Mouse (Mus musculus) ES-Bruce4 (cell line): Measurements from ENCODE around the gene Wdr18. TPM values are rescaled to one million over a fixed set of nuclear protein-coding genes. Genes with fewer than 3 reads are reported as not detected.

ENCODE experiments used
- H3K27ac ChIP-seq: 2 replicates; pipeline ENCODE4 v1.5.1; 2012; ENCODE audit warnings: low read length, inconsistent platforms; ENCODE audit not compliant: insufficient read depth
- H3K27me3 ChIP-seq: 2 replicates; pipeline ENCODE4 v1.6.1; 2012; ENCODE audit warnings: mild to moderate bottlenecking, low read length, inconsistent platforms; ENCODE audit not compliant: control insufficient read depth, poor library complexity, insufficient read depth, severe bottlenecking
- H3K36me3 ChIP-seq: 2 replicates; pipeline ENCODE4 v1.6.1; 2012; ENCODE audit warnings: inconsistent platforms, mild to moderate bottlenecking, low read length, moderate library complexity; ENCODE audit not compliant: control insufficient read depth, poor library complexity, insufficient read depth, severe bottlenecking
- H3K4me1 ChIP-seq: one replicate; pipeline ENCODE4 v1.8.1; 2011; ENCODE audit warnings: low read length; ENCODE audit not compliant: control insufficient read depth, insufficient read depth
- H3K4me3 ChIP-seq: 2 replicates; pipeline ENCODE4 v1.5.1; 2011; ENCODE audit warnings: low read depth, mild to moderate bottlenecking, low read length
- H3K9ac ChIP-seq: 2 replicates; pipeline ENCODE4 v1.6.1; 2012; ENCODE audit warnings: low read depth, mild to moderate bottlenecking, inconsistent platforms; ENCODE audit not compliant: poor library complexity, severe bottlenecking
- H3K9me3 ChIP-seq: replicated peaks from 2 replicates; pipeline ENCODE4 v1.6.1; 2012; ENCODE audit warnings: mild to moderate bottlenecking, low read length, inconsistent platforms; ENCODE audit not compliant: control insufficient read depth, poor library complexity, insufficient read depth, severe bottlenecking
- CTCF ChIP-seq: IDR thresholded peaks from one replicate; pipeline ENCODE4 v1.8.1; 2011; ENCODE audit warnings: low read depth, low read length
- EP300 ChIP-seq: IDR thresholded peaks from 2 replicates; pipeline ENCODE4 v1.6.1; 2011; ENCODE audit warnings: low read depth, low read length; ENCODE audit not compliant: insufficient read depth
- POLR2A ChIP-seq: IDR thresholded peaks from one replicate; pipeline ENCODE4 v1.8.1; 2011; ENCODE audit warnings: low read length; ENCODE audit not compliant: insufficient read depth
- polyA plus RNA-seq: library from polyadenylated mRNA; stranded (reverse); fragments of >200 nt; gene quantifications from 2 replicates; pipeline ENCODE4 v1.2.4, GENCODE M21; 2011; ENCODE audit warnings: low read depth; ENCODE audit not compliant: missing spikeins, insufficient read depth, insufficient read length

Gene Wdr18
- polyA plus RNA-seq, 1 experiment = 55.3 TPM

DNA sequence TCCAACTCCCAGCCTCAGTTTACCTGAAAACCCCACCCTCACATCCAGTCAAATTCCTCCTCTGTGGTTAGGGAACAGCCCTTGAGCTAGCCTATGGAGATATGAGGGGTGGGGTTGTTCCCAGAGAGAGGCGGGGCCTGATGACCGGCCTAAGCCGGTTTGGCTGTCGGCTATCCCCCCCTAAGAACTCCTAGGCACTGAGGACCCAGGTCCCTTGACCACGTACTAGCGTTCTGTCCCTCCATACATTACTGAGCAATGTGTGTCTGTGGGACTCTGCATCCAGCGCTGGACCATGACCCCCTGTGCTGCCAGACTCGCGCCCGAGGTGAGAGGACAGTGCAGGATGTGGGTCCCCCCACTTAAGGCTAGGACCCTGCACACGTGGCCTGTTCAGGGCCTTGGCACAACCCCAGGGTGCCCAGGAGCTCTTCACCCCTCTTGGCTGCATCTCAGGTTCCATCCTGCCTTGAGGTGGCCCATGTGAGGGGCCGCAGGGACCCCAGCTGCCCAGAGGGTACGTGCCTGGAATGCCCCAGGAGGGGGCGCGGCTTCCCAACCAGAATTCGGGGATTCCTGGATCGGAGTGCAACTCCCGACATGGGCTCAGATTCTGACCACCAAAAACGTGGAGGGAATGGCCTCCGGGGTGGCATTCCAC is 59.6 kb downstream of the Wdr18 start:
- Histone ChIP-seq H3K4me1 (peaks cover 4% of the 10 kb centered on the region), H3K36me3 (no peaks in the 10 kb centered on the region), H3K9ac (no peak overlapping the region), H3K4me3 (peak overlapping the region; percentile 54), H3K9me3 (no peaks in the 10 kb centered on the region), H3K27ac (no peak overlapping the region), H3K27me3 (no peaks in the 10 kb centered on the region)
- no peak for TF ChIP-seq POLR2A
- TF ChIP-seq EP300 = no peak
- TF ChIP-seq CTCF = no peak

Other genes with a start within 250 kb of the Wdr18 start
- gene Hcn2, start 243.5 kb upstream of the Wdr18 start, polyA plus RNA-seq = 7.3 and 8.4 TPM in 2 replicates
- gene Polrmt, start 213.6 kb upstream of the Wdr18 start, polyA plus RNA-seq = 21.9 and 23.0 TPM in 2 replicates
- gene Fgf22, start 205.1 kb upstream of the Wdr18 start, polyA plus RNA-seq = 1.0 and 1.2 TPM in 2 replicates
- 49.6 and 61.5 TPM in 2 replicates for gene Rnf126, start 193.2 kb upstream of the Wdr18 start, polyA plus RNA-seq
- gene Fstl3, start 182.9 kb upstream of the Wdr18 start, polyA plus RNA-seq = 7.7 TPM in 2 replicates
- gene Prss57, start 169.2 kb upstream of the Wdr18 start, polyA plus RNA-seq = not detected in 2 replicates
- gene Palm, start 166.6 kb upstream of the Wdr18 start, polyA plus RNA-seq = 53.3 and 53.7 TPM in 2 replicates
- gene Misp, start 139.2 kb upstream of the Wdr18 start, polyA plus RNA-seq = 4.0 and 6.4 TPM in 2 replicates
- gene Ptbp1, start 105.7 kb upstream of the Wdr18 start, polyA plus RNA-seq = 628 and 695 TPM in 2 replicates
- 8.7 and 13.1 TPM in 2 replicates for gene Prtn3, start 85.7 kb upstream of the Wdr18 start, polyA plus RNA-seq
- 6.4 and 8.3 TPM in 2 replicates for gene Plppr3, start 85.5 kb upstream of the Wdr18 start, polyA plus RNA-seq
- not detected in 2 replicates for gene Elane, start 73.9 kb upstream of the Wdr18 start, polyA plus RNA-seq
- not detected in 2 replicates for gene Cfd, start 69.3 kb upstream of the Wdr18 start, polyA plus RNA-seq
- gene Med16, start 51.2 kb upstream of the Wdr18 start, polyA plus RNA-seq = 17.4 and 17.5 TPM in 2 replicates
- gene Gm26602, start 49.3 kb upstream of the Wdr18 start, polyA plus RNA-seq = not detected in 2 replicates
- gene Kiss1r, start 43.2 kb upstream of the Wdr18 start, polyA plus RNA-seq = 0.25 and 1.2 TPM in 2 replicates
- gene R3hdm4, start 38.9 kb upstream of the Wdr18 start, polyA plus RNA-seq = 49.4 and 56.5 TPM in 2 replicates
- 31.1 and 36.5 TPM in 2 replicates for gene Arid3a, start 33.1 kb upstream of the Wdr18 start, polyA plus RNA-seq
- not detected in 2 replicates for gene Grin3b, start 10.6 kb downstream of the Wdr18 start, polyA plus RNA-seq
- 54.6 and 61.1 TPM in 2 replicates for gene Tmem259, start 24.2 kb downstream of the Wdr18 start, polyA plus RNA-seq
- 156 and 164 TPM in 2 replicates for gene Cnn2, start 28.4 kb downstream of the Wdr18 start, polyA plus RNA-seq
- 10.6 and 11.0 TPM in 2 replicates for gene Abca7, start 36.3 kb downstream of the Wdr18 start, polyA plus RNA-seq
- gene Arhgap45, start 56.5 kb downstream of the Wdr18 start, polyA plus RNA-seq = 6.5 and 6.9 TPM in 2 replicates
- 176 and 180 TPM in 2 replicates for gene Polr2e, start 79.6 kb downstream of the Wdr18 start, polyA plus RNA-seq
- gene Gpx4, start 87.0 kb downstream of the Wdr18 start, polyA plus RNA-seq = 479 and 507 TPM in 2 replicates
- gene Sbno2, start 145.4 kb downstream of the Wdr18 start, polyA plus RNA-seq = 36.1 and 37.3 TPM in 2 replicates
- 70.3 and 91.6 TPM in 2 replicates for gene Stk11, start 155.7 kb downstream of the Wdr18 start, polyA plus RNA-seq
- gene Atp5d, start 178.5 kb downstream of the Wdr18 start, polyA plus RNA-seq = 242 and 255 TPM in 2 replicates
- gene Cbarp, start 180.7 kb downstream of the Wdr18 start, polyA plus RNA-seq = 29.8 and 33.4 TPM in 2 replicates
- 67.4 and 73.2 TPM in 2 replicates for gene Midn, start 188.1 kb downstream of the Wdr18 start, polyA plus RNA-seq
- gene Cirbp, start 205.8 kb downstream of the Wdr18 start, polyA plus RNA-seq = 51.9 and 58.2 TPM in 2 replicates
- 7.6 and 7.7 TPM in 2 replicates for gene 1600002K03Rik, start 212.8 kb downstream of the Wdr18 start, polyA plus RNA-seq
- gene Efna2, start 219.3 kb downstream of the Wdr18 start, polyA plus RNA-seq = 7.2 and 11.2 TPM in 2 replicates